22 mouse cellular contexts compared by ENCODE assay signal in the genomic region with DNA sequence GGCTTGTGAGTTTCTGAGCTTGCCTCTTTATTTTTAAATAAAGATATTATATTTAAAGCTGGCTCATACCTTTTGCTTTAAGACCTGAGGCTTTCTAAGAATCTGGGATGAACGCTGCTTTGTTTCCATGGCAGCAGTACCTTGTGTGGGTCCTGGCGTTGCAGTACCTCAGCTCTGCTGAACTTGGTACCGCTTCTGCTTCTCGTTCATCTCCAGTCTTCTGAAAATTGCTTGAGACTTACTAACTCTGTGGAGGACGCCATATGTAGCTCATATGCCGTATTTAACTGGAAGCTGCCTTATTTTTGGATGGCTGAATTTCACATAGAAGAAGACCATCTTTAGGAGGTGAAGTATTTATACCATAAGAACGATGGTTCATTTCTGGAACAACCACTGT. TPM values are rescaled to one million over a fixed set of nuclear protein-coding genes. Genes with fewer than 3 reads are reported as not detected.
A peak's percentile ranks its signal among the peaks of the same experiment; 100 is the strongest.
DNase-seq lines count a peak whose midpoint lies in the region; ATAC-seq and TF ChIP-seq lines count a peak whose summit lies in the region.
"Had no signal": no experiment of that assay in that cellular context is flagged by ENCODE, and none has a peak within 500 bp of the region (broad histone marks: within the 10 kb centered on the region; RNA-seq: fewer than 3 reads in every experiment).

No protein-coding gene starts in this region.

- no peak for TF ChIP-seq CTCF in left cerebral cortex, adult 2 months (IDR thresholded peaks at IDR 0.05)

- no peak for DNase-seq in embryonic facial prominence, embryonic 10.5 days (ENCODE audit: low spot score)
- DNase-seq in heart, postnatal 14 days = no peak
- DNase-seq in left cerebral cortex, adult 2 months (ENCODE audit: extremely low spot score in 1 of 2, low spot score in 2 of 2) = no peak
- no peak for DNase-seq in left cerebral cortex, adult 8-10 months (ENCODE audit: low spot score in 2 of 2)
- no peak for DNase-seq in embryonic facial prominence, embryonic 14.5 days (ENCODE audit: low spot score)
- DNase-seq in layer of hippocampus, postnatal 25 days (ENCODE audit: extremely low spot score in 1 of 2, low spot score in 1 of 2) = no peak
- DNase-seq: cerebellum, postnatal 14 days; gastrocnemius, postnatal 25 days; lung, postnatal 14 days; spleen, adult 18-20 months; thymus, adult 2 months had no signal

- H3K27me3 ChIP-seq in embryonic facial prominence, embryonic 13.5 days = no peaks in the 10 kb centered on the region
- no peaks in the 10 kb centered on the region for H3K27me3 ChIP-seq in embryonic facial prominence, embryonic 10.5 days (replicated peaks; ENCODE audit: low read depth, poor library complexity, severe bottlenecking)
- H3K27me3 ChIP-seq in heart, embryonic 13.5 days (replicated peaks) = no peaks in the 10 kb centered on the region
- H3K27me3 ChIP-seq in embryonic facial prominence, embryonic 14.5 days (replicated peaks; ENCODE audit: control insufficient read depth, insufficient read depth, low read length) = no peaks in the 10 kb centered on the region
- H3K27me3 ChIP-seq: limb, embryonic 15.5 days; megakaryocyte, embryonic 14.5 days had no signal

- no peaks in the 10 kb centered on the region for H3K9me3 ChIP-seq in embryonic facial prominence, embryonic 13.5 days
- no peaks in the 10 kb centered on the region for H3K9me3 ChIP-seq in embryonic facial prominence, embryonic 10.5 days
- no peaks in the 10 kb centered on the region for H3K9me3 ChIP-seq in heart, embryonic 13.5 days
- H3K9me3 ChIP-seq in embryonic facial prominence, embryonic 14.5 days (ENCODE audit: control insufficient read depth, low read length) = no peaks in the 10 kb centered on the region
- H3K9me3 ChIP-seq: G1E; limb, embryonic 15.5 days had no signal

- H3K36me3 ChIP-seq in embryonic facial prominence, embryonic 13.5 days = no peaks in the 10 kb centered on the region
- no peaks in the 10 kb centered on the region; the same call in 1 of the 2 replicates for H3K36me3 ChIP-seq in embryonic facial prominence, embryonic 10.5 days (replicated peaks)
- peaks cover 5% of the 10 kb centered on the region; the same call in 1 of the 2 replicates for H3K36me3 ChIP-seq in heart, embryonic 13.5 days
- no peaks in the 10 kb centered on the region for H3K36me3 ChIP-seq in embryonic facial prominence, embryonic 14.5 days (ENCODE audit: control insufficient read depth, insufficient read depth, low read length)

- H3K9ac ChIP-seq in embryonic facial prominence, embryonic 13.5 days = 0 out of 2 replicates have a peak overlapping the region, but pooled peaks have one; percentile 91
- 0 out of 2 replicates have a peak overlapping the region, but pooled peaks have one; percentile 57 for H3K9ac ChIP-seq in heart, embryonic 13.5 days
- H3K9ac ChIP-seq in embryonic facial prominence, embryonic 14.5 days (ENCODE audit: low read depth, low read length) = no peak overlapping the region
- H3K9ac ChIP-seq: limb, embryonic 15.5 days had no signal

- no peak overlapping the region for H3K27ac ChIP-seq in embryonic facial prominence, embryonic 13.5 days
- H3K27ac ChIP-seq in embryonic facial prominence, embryonic 10.5 days (replicated peaks) = no peak overlapping the region
- H3K27ac ChIP-seq in heart, embryonic 13.5 days (replicated peaks) = no peak overlapping the region
- peak overlapping the region; percentile 50; the same call in 1 of the 2 replicates for H3K27ac ChIP-seq in left cerebral cortex, adult 2 months
- no peak overlapping the region for H3K27ac ChIP-seq in embryonic facial prominence, embryonic 14.5 days (replicated peaks; ENCODE audit: low read depth, low read length)
- H3K27ac ChIP-seq: limb, embryonic 15.5 days had no signal

- H3K4me1 ChIP-seq in embryonic facial prominence, embryonic 13.5 days = peaks cover 25% of the 10 kb centered on the region
- peaks cover 42% of the 10 kb centered on the region for H3K4me1 ChIP-seq in embryonic facial prominence, embryonic 10.5 days
- peaks cover 67% of the 10 kb centered on the region for H3K4me1 ChIP-seq in heart, embryonic 13.5 days
- peaks cover 17% of the 10 kb centered on the region; the same call in 1 of the 2 replicates for H3K4me1 ChIP-seq in embryonic facial prominence, embryonic 14.5 days (ENCODE audit: control insufficient read depth, insufficient read depth, low read length)

- no peak for ATAC-seq in embryonic facial prominence, embryonic 13.5 days (ENCODE audit: insufficient number of reproducible peaks, insufficient read depth, low FRiP score, low TSS enrichment, low read depth)
- no peak for ATAC-seq in heart, embryonic 13.5 days (ENCODE audit: extremely low read depth, insufficient number of reproducible peaks, low FRiP score, low TSS enrichment)
- no peak for ATAC-seq in embryonic facial prominence, embryonic 14.5 days (ENCODE audit: low read depth)
- ATAC-seq: CD4-positive, CD25-positive, alpha-beta regulatory T cell, adult 4 months had no signal

- intact Hi-C loops in heart, postnatal 14 days (cut with DNase I) = no loop called here
- intact Hi-C loops in left cerebral cortex, adult 2 months (cut with DNase I) = no loop called here

- 81% methylated on average over 7 of the region's 7 CpGs for WGBS in embryonic facial prominence, embryonic 13.5 days
- 89% methylated on average over 7 of the region's 7 CpGs for WGBS in embryonic facial prominence, embryonic 10.5 days
- 80% methylated on average over 7 of the region's 7 CpGs for WGBS in heart, embryonic 13.5 days
- WGBS in embryonic facial prominence, embryonic 14.5 days = 83% methylated on average over 7 of the region's 7 CpGs

- no peak overlapping the region for H3K4me3 ChIP-seq in embryonic facial prominence, embryonic 13.5 days
- H3K4me3 ChIP-seq in embryonic facial prominence, embryonic 10.5 days = no peak overlapping the region
- H3K4me3 ChIP-seq in heart, embryonic 13.5 days = peak overlapping the region; percentile 92; the same call in 1 of the 2 replicates
- H3K4me3 ChIP-seq in left cerebral cortex, adult 2 months = peak overlapping the region; percentile 99; the same call in 1 of the 2 replicates
- H3K4me3 ChIP-seq in embryonic facial prominence, embryonic 14.5 days (ENCODE audit: low read depth, low read length) = no peak overlapping the region
- H3K4me3 ChIP-seq: erythroblast, embryonic 14.5 days; limb, embryonic 15.5 days had no signal

- H3K4me2 ChIP-seq in embryonic facial prominence, embryonic 13.5 days = no peak overlapping the region
- peak overlapping the region; percentile 94; the same call in 1 of the 2 replicates for H3K4me2 ChIP-seq in heart, embryonic 13.5 days
- 0 out of 2 replicates have a peak overlapping the region, but pooled peaks have one; percentile 3 for H3K4me2 ChIP-seq in embryonic facial prominence, embryonic 14.5 days (ENCODE audit: low read depth, low read length)
- H3K4me2 ChIP-seq: limb, embryonic 15.5 days had no signal

RNA-seq across cellular contexts. Expression of a gene that starts 2.5 kb away (rescaled TPM):
- 54.2 and 55.2 TPM in 2 replicates for polyA plus RNA-seq in embryonic facial prominence, embryonic 13.5 days (2015; fragmentation: Nextera tagmentation; extraction: Ambion mirVana)
- polyA plus RNA-seq in embryonic facial prominence, embryonic 10.5 days (2016; fragmentation: Nextera tagmentation; extraction: Ambion mirVana) = 41.6 and 43.1 TPM in 2 replicates
- 47.5 and 51.0 TPM in 2 replicates for polyA plus RNA-seq in heart, embryonic 13.5 days (2015; fragmentation: Nextera tagmentation; extraction: Ambion mirVana)
- 100 to 1,000 TPM; 180 to 187 TPM for total RNA-seq in heart, postnatal 14 days (2021)
- 100 to 1,000 TPM; 108 to 110 TPM for total RNA-seq in left cerebral cortex, adult 2 months (2021)
- total RNA-seq in left cerebral cortex, adult 8-10 months (2022) = 100 to 1,000 TPM in 2 of 4 experiments, 10 to 100 TPM in 2; 97.1 to 109 (median 99.4) TPM
- 48.5 and 52.2 TPM in 2 replicates for polyA plus RNA-seq in embryonic facial prominence, embryonic 14.5 days (2014; fragmentation: Nextera tagmentation; extraction: Ambion mirVana)
- total RNA-seq in layer of hippocampus, postnatal 25 days (2021) = 10 to 100 TPM; 69.2 to 98.9 TPM

RNA-seq across cellular contexts. Expression of a gene that starts 30.6 kb away (rescaled TPM):
- 0.10 and 0.20 TPM in 2 replicates for polyA plus RNA-seq in embryonic facial prominence, embryonic 13.5 days (2015; fragmentation: Nextera tagmentation; extraction: Ambion mirVana)
- polyA plus RNA-seq in embryonic facial prominence, embryonic 10.5 days (2016; fragmentation: Nextera tagmentation; extraction: Ambion mirVana) = 0.24 and 0.36 TPM in 2 replicates
- 0.09 TPM in 1 of 2 replicates, not detected in the other for polyA plus RNA-seq in heart, embryonic 13.5 days (2015; fragmentation: Nextera tagmentation; extraction: Ambion mirVana)
- not detected for total RNA-seq in heart, postnatal 14 days (2021)
- total RNA-seq in left cerebral cortex, adult 2 months (2021) = under 1 TPM in 1 of 2 experiments, not detected in 1; 0.16 TPM
- 1 to 10 TPM in 1 of 4 experiments, under 1 TPM in 3; 0.18 to 1.0 (median 0.32) TPM for total RNA-seq in left cerebral cortex, adult 8-10 months (2022)
- 0.07 and 0.08 TPM in 2 replicates for polyA plus RNA-seq in embryonic facial prominence, embryonic 14.5 days (2014; fragmentation: Nextera tagmentation; extraction: Ambion mirVana)
- 1 to 10 TPM; 1.3 TPM for total RNA-seq in layer of hippocampus, postnatal 25 days (2021)
- total RNA-seq: gastrocnemius, postnatal 25 days had no signal
- polyA plus RNA-seq: erythroblast, embryonic 14.5 days; G1E; heart, embryonic 14.5 days; kidney, embryonic 14.5 days; liver, embryonic 16.5 days; stomach, embryonic 14.5 days had no signal

Comparison
In these comparisons a context has a peak if more than half of its experiments do, and no peak if none do; other contexts are left out.
1. H3K4me3 ChIP-seq: peak in heart, embryonic 13.5 days (single experiment) and left cerebral cortex, adult 2 months (single experiment); none in embryonic facial prominence, embryonic 13.5 days (single experiment), embryonic facial prominence, embryonic 10.5 days (single experiment) and embryonic facial prominence, embryonic 14.5 days (single experiment).